Mouse (Mus musculus): Measurements from ENCODE around the gene Gm12216.

Gm12216 gene

DNA sequence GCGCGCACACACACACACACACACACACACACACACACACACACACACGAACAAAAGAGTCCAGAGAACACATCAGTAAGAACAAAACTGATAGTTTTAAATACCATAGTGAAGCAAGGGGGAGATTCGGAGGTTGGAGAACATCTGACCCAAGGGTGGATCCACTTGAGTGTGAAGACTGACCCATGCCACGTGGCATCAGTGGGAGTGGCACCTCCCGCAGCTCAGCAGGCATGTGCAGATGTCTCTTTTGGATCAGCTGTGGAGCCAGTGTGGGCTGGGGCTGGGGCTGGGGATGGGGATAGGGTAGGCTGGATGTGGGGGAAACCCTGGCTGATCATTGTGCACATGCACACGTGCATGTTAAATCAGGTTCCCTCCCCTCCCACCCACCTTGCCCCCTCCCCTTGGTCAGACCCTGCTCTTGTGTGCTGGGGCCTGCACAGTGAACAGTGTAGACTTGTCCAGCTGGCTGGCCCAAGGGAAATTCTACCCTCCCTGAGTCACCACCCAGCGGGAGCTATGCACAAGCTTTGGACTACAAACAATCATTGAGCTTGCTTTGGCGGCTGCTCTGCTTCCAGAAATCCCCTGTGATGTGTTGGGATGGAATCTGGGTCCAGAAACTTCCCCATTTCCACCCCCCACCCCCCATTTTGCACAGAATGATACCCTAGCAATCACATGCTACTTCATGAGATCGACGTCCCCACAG is 37.7 kb downstream of the Gm12216 start:
- DNase-seq (ENCODE audit: low read depth) = no peak

DNA sequence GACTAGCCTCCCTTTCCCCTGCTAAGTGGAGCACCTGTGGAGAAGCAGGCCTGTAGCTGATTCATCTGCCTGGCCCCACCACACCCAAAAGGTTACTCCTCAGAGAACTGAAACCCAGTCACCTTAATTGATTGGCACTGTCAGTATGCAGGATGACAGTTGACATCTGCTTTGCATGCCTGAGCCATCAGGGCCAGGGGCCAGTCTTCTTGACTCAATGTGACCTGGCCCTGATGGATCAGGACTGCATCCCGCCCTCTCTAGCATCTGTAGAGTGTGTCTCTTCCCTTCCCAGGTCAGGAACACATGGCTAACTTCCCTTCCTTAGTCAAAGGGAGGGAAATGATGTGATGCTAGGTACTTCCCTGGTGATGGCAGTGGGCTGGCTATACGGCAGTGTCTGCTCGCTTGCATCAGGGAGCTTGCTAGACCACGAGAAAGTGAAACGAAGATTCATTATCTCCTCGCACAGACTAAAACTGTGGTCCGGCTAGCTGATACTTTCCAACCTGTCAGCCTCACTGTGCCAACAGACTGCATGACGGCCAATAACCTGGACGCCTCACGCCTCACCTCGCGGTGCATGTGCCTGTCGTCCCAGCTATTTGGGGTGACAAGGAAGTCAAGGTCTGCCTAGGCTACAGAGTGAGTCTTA is 38.4 kb downstream of the Gm12216 start:
- DNase-seq (ENCODE audit: low read depth) = no peak

DNA sequence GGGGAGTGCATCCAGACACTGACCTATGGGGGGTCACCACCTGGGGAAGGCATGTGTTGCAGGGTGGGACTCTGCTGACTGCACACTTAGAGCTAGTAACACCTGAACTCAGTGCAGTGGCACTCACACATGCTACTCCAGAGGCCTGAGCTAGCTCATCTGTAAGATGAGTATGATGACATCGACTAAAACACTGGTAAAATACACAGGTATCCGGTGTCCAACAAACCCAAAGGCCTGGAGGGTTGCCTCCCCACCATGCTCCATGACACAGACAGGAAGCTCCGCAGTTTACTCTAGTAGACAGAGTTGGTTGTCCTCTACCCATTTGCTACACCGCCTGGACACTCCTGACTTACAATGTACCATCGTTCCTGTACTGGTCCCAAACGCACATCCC is 39.5 kb downstream of the Gm12216 start:
- DNase-seq (ENCODE audit: low read depth) = no peak

DNA sequence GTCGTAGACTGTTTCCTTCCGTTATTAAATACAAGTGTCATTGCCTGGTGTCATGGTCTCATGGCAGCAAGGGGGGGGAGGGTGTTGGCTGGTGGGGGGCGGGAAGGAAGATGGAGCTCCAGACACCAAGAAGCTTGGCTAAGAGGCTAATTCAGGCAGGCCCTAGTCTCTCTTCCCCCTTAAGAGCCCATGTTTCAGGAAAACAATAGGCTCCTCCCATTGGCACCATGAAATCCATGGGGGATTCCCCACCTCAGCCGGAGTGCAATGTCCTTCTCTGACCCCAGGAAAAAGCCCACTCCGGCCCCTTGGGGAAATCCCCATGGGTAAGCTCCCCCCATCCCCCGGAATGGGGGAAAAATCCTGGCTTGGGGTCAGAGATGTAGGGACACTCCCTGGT is 40.3 kb downstream of the Gm12216 start:
- no peak for DNase-seq (ENCODE audit: low read depth)

DNA sequence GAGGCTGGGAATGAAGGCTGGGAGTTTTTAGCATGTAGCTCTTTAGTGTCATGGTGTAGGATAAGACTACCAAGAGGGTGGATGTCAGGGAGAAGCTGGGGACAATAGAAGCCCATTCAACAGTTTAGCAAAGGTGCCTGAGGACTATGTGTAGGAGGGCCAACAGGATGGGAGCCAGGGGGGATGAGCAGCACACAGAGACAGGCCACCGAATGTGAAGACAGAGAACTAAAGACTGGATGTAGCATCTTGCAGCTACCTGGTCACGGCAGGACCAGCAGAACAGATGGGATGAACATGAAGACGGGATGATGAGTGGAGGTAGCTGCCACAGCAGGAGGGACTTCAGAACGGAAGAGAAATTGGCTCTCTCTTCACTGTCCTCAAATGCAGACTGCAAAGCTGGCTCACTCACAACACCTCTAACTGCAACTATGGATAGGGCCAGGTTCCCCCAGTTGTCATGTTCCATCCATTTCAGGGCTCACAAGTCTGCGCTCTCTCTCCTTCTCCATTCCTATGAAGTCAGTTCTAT is 42.1 kb downstream of the Gm12216 start:
- no peak for DNase-seq (ENCODE audit: low read depth)

DNA sequence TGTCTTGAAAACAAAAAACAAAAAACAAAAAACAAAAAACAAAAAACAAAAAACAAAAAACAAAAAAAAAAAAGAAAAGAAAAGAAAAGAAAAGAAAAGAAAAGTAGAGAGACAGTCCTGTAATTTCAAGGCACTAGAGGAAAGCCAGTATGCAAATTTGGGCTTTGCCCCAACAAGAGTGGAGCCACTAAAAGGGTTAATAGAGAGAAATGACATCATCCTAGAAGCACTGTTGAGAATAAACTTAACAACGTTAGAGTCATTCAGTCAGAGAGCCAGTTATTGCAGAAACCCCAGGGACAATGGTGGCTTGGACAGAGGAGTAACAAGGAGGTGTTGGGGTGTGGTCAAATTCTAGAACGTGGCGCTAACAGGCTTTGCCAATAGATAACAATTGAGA is 44.2 kb downstream of the Gm12216 start:
- DNase-seq (ENCODE audit: low read depth) = no peak

DNA sequence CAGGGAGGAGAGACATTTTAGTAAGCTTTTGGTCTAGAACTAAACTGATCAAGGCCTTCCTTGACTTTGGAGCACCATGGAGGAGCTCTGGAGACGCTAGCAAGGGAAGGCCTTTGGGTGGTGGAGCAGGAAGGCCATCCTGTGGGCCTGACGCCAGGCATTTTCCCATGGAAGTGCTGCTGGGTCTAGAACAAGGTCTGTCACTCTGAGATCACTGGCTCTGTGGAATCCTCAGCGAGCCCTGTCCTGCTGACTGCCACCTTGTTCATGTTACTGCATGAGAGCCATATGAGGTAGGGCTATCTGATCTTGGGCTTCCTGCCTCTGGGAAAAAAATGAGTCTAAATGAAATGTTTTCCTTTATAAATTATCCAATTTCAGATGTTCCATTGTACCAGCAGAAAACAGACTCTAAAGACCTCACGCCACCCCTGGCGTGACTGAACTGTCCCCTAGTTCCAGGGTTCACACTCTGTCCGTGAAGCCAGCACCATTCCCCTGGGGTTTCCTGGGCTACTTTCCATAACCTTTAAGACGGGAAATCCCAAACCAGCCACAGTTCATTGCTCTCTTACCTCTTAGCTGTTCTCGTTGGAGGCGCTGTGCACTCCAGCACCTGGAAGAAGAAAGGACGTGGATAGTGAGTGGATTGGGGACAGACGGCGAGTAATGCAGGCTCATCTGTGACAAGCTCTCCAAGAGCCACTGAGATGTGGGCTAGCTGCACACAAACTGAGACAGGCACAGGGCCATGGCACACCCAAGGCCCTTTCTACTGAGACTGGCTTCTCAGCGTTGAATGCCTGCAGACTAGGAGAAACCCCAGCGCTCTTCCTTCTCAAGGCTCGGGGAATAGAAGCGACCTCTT is 45.8 kb downstream of the Gm12216 start:
- no peak for DNase-seq (ENCODE audit: low read depth)

DNA sequence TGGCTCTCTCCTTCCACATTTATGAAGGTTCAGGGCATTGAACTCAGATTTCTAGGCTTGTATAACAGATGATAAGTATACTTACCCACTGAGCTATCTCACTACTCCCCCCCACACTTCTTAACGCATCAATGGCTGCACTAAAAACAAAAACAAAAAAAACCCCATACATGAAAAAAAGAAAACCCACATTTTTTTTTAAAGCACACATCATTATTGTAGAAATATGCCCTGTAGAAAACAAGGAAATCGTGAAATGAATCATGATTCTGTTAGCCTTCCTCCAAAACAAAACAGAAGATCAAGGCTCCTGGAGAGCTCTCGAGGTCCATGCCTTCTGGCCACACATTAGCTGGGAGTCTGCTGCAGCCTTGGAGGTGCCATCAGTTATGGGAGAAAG is 47.7 kb downstream of the Gm12216 start:
- no peak for DNase-seq (ENCODE audit: low read depth)

DNA sequence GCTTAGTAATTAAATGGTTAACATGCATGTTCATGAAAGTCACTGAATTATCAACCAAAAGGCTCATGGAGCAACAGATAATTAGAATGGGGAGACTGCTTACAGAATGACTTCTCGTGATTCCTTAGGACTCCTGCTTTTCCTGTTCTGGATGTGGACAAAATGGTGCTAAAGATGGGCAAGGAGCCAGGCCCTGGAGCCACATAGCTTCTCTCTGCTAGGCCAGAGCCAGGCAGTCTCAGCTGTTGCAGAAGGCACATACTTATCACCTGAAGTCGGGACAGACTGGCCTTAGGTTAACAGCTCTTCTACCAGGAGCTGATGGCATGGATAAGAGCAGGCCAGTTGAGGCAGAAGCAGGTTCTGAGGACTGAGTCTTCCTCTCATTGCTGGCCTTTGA is 48.3 kb downstream of the Gm12216 start:
- DNase-seq (ENCODE audit: low read depth) = no peak

DNA sequence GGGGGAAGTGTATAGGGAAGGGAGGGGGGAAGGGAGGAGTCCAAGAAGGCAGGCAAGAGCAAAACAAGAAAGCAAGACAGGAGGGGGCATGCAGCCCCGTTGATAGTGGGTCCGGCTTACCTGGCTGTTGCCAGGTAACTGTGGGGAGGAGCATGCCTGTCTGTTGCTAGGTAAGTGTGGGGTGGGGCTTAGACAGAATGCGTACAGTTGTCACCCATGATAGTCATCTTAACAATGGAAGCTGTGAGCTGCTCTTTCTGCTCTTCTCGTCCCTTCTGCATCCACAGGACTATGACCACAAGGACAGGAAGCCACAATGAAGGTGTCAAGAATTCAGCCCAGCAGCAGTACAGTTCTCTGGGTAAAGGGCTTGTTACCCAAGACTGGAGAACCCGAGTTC is 48.9 kb downstream of the Gm12216 start:
- DNase-seq (ENCODE audit: low read depth) = no peak

DNA sequence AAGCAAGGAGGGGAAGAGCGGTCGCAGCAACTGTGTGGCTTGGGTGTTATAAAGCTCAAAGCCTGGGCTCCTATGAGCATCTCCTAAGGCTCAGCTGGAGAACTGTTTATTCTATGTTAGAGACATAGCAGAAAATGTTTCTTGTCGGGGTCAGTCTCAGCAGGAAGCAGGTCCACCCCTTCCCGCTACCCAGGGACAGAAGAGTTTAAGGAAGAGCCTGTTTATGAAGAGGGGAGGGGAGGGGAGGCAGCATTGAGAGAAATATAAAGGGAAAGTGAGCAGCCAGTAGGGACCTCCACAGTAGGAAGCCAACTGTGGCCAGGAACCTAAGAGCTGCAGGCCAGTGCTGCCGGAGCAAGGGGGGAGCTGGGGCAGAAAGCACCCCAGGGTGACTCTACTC is 49.7 kb downstream of the Gm12216 start:
- DNase-seq (ENCODE audit: low read depth) = no peak

DNA sequence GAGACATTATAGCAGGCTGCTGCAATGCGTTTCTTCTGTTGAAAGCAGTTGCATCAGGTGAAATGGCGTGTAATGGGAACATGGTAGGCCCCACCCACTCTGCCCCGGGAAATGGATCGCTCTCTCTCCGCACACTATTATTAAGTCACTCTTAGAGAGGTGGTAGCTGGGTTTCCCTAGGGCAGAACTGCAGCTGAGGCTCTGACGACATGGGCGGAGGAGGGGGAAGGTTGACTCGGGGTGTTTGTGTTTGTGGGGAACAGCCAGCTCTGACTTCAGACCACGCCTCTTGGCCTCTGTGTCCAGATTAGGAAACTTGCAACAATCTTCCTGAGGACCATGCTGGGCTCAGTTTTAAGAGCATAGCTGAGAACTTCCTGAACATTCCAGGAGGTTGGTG is 53.3 kb downstream of the Gm12216 start:
- DNase-seq (ENCODE audit: low read depth) = no peak

DNA sequence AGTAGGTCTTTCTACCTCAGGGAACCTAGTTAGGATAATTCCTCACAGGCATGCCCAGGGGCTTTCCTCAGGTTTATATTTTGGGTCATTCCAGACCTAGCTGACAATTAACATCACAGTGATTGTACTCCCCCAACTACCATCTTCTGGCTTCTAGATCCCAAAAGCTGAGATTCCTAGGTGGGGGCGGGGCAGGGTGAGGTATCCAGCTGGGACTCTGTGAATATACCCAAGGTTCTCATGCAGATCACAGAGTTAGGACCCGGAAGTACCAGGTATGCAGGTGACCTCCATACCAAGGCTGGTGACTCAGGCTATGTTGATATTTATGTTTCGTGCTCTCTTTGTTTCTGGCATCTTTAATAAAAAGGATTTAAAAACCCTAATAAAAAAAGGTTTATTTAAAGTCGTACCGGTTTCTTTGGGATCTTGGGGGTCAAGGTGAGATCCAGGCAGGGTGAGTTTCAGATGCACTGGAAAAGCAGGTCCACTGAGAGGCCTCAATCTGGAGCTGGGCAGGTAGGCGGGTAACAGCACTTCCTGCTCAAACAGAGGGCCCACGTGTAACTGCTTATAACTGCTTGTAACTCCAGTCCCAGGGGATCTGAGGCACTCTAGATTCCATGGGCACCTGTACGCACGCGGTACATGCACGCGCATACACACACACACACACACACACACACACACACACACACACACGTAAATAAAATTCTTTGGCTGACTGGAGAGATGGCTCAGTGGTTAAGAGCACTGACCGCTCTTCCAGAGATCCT is 54.3 kb downstream of the Gm12216 start:
- no peak for DNase-seq (ENCODE audit: low read depth)

DNA sequence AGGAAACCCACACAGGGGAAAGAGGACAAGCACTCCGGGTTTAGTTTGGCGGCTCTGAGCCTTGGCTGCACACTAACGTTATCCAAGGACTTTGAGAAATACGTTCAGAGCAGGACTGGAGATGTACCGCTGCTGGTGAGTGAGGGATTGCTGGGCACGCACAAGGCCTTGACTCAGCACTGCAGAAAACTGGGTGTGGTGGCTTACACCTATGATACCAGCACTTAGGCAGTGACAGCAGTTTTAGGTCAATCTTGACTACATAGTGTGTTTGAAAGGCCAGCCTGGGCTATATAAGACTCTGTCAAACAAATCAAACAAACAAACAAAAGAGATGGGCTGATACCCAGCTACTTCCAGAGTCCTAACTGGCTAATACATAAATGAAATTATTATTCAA is 55.6 kb downstream of the Gm12216 start:
- no peak for DNase-seq (ENCODE audit: low read depth)

DNA sequence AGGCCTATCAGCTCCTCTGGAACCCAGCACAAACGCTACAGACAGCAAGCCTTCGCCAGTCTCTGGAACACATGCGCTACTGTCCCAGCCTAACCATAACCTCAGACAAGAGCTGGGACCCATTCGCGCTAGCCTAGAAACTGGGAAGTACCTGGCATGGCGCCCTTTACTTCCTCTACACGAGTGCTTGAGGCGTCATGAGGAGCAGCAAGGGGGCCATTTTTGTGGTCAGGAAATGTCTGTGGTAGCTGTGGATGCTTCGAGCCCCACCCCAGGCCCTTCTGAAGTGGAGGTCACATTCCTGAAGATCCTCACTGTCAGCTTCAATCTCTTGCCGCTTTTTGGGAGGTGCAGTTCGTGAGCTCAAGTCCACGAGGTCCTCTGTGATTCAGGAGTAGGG is 56.0 kb downstream of the Gm12216 start:
- DNase-seq (ENCODE audit: low read depth) = no peak

DNA sequence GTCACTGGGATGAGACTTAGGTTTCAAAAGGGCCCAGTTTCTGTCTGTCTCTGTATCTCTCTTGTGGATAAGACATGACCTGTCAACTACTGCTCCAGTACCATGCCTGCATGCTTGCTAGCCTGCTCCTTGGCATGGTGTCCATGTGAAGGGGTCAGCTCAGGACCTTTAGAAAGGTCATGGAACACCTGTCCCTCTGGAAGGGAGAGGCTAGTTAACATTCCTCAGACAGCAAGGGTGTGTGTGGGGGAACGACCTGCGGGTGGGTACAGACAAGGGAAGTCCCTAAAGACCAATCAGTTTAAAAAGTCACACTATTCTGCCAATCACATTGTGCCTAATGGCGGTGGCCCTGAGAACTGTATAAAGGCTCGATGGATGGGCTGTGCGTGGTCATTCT is 58.1 kb downstream of the Gm12216 start:
- DNase-seq (ENCODE audit: low read depth) = no peak

DNA sequence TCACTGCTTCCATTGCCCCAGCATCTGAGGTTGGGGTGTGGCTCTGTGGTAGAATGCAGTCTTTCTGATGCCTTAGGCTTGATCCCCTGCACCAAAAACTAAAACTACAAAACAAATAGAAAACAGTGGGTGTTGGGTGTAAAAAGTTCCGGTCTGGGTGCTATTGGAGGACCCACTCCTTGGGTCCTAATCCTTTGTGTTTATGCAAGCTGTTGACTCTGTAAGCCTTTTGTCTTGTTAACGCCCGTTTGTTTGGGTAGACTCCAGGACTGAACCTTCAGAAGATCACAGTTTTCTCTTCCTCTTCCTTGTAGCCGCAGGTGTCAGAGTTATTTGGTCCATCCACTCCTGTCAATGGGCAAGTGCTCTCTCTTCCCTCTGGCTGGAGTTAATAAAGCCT is 59.0 kb downstream of the Gm12216 start:
- no peak for DNase-seq (ENCODE audit: low read depth)

DNA sequence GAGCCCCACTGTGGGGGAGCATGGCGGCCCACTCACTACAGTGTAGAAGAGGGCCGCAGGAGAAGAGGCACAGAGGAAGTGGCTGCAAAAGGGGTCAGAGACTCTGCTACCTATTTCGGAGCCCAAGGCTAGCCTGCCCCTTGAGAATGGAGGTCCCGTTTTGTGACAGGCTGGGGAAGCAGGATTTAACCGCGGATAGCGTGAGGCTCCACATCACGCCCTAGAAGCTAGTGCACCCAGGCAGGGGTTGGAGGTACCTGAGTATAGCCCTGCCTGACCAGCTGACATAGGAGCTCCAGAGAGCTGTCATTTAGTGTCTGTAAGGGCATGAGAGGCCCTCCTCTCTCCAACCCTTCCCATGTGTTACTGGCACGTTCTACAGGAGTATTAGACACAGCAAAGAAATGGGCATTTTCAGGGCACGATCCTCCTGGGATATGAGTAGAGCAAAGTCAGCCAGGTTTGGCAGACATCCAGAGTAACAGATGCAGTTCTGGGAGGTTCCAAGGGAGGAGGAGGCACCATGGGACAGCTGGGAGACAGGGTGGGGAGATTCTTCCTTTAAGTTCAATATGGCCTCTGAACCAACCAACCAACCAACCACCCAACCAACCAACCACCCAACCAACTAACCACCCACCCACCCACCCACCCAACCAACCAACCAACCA is 60.9 kb downstream of the Gm12216 start:
- no peak for DNase-seq (ENCODE audit: low read depth)

DNA sequence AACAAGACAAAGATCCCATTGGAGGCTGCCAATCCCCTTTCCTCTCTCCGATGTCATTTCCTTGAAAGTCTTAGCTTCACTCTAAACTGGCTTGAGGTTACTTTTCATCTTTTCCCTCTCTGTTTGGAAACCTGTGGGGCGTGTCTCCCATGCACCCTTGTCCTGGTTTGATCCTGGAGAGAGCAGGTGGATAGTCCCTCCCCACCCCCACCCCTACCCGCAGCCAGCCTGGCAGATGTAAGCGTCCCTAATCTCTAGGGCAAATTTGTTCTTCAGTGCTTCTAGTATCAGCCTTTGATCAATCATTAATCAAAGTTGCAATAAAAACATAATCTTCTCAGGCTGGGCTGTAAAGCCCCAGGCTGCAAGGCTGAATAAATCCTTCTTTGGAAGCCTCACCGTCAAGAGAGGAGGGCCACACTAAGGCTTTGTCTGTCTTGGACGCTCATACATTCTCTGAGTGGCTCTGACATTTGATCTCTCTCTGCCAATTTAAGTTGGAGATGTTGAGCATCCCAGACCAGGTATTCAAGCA is 61.6 kb downstream of the Gm12216 start:
- DNase-seq (ENCODE audit: low read depth) = no peak

DNA sequence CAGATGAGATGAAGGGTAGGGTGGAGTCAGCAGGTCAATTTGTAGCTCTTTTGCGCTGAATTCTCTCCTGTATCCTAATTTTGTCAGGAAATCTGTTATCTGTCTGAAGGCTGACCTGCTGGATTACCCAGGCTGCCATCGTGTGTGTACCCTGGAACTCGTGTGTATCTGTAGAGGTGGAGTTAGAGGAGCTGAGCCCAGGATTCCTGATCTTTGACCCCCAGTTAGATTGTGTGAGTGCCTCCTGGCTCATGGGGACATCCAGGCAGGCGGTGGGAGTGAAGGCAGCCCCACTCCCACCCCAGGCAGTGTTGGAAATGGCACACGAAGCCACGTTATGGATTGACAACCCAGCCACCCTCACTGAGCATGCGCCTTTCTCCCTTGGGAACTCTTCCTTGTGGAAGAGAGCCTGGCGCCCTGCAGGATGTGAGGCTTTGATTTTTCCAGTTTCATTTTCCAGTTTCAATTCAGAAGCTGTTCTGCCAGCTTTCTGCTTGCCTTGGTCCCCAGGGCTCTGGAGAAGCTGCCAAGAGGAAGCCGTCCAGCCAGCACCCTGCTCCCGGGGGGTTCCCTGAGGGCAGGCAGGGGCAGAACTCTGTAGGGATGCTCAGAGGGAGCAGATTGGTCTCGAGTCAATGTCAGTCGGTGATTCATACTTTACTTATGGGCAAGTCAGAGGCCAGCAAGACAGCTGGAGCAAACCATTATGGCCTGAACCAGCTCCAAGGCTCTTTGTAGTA is 62.5 kb downstream of the Gm12216 start:
- DNase-seq (ENCODE audit: low read depth) = no peak

DNA sequence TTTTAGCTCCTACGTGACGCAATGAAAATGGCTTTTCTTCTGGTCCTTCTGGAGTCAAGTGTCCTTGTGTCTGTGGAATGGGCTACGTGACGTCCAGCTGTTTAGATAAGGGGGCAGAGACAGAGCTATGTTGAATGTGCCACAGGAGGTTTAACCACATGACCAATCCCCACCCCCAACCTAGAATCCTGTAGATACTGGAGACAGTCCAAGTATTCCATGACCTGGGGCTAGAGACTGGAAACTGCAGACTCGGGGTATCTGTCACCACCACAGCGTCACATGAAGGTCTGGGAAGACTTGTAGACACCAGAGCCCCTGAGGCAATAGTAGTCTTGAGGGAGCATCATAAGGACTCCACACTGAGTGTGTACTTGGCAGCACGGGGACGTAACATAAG is 63.2 kb downstream of the Gm12216 start:
- DNase-seq (ENCODE audit: low read depth) = no peak

Data from c-Kit-positive CD71-negative TER-119-negative erythroid progenitor cells, embryonic 14.5 days (primary cell).